Mouse (Mus musculus): ENCODE data around the gene Fam71e1. TPM values are rescaled to one million over a fixed set of nuclear protein-coding genes. Genes with fewer than 3 reads are reported as not detected.

The Fam71e1 gene
- total RNA-seq, 2 experiments from 2014 or later = 27.6 to 33.3 TPM

DNA sequence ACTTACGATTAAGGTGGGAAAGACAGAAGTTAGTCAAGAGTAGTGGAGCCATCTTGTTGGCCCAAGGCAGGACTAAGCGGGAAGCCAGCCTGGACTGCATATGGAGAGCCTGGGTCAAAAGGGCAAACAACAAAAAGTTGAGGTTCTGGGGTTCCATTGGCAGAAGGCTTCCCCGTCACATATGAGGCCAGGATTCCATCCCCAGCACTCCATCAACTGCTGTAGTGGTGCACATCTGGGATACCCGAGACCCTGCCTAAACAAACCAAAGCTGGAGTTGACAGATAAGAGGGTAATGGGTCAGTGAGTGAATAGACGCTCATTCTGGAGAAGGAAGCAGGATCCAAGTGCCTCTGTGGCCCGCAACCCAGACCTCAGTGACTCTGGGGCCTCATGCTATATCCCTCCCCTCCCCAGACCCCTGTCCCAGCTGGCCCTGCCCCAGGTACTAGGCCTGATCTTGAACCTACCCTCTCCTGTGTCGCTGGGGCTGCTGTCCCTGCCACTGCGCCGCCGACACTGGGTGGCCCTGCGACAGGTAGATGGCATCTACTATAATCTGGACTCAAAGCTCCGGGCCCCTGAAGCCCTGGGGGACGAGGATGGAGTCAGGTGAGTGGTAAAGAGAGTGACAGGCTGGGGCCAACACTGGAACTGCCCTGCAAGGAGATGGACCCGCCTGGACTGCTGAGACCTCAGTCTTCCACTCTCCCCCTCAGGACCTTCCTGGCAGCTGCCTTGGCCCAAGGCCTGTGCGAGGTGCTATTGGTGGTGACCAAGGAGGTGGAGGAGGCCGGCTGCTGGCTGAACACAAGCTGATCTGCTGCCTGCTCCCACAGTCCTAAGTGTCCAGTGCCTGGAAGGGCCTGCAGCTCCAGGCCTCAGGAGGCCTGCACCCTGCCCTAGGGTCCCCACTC, 25.4 kb upstream of the Fam71e1 start:
- DNase-seq (ENCODE audit: low spot score in 2 of 2) = peak in 1 of 2 experiments; percentile 22

DNA sequence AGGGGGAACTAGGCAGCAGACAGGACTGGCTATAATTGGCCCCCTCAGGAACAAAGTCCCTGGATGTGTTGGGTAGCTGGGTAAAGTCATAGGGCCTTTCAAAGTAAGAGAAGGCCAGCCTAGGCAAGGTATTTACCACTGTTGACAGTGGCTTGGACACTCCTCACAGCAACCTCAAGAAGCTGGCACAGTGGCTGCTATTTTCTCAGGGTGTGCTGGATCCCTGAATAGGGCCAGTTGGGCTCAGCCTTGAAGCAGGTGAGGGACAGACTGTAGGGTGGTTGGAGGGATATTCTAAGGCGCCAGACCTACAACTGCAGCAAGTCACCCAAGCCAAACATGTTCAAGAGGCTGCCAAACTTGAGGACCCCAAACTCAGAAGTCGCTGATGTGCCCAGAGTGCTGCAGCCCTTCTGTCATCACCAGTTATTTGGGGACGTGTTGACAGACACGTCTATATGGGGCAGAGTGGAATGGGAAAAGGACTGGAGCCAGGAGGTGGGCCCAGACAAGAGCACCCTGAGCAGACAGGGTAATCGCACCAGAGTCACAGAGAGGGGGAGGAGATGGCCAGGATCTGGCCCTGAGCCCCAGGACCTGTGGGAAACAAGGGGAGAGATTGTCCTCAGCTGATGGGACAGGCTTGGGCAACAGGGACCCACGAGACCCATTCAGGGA, 24.4 kb upstream of the Fam71e1 start:
- peak in 1 of 2 experiments; percentile 13 for DNase-seq (ENCODE audit: low spot score in 2 of 2)

DNA sequence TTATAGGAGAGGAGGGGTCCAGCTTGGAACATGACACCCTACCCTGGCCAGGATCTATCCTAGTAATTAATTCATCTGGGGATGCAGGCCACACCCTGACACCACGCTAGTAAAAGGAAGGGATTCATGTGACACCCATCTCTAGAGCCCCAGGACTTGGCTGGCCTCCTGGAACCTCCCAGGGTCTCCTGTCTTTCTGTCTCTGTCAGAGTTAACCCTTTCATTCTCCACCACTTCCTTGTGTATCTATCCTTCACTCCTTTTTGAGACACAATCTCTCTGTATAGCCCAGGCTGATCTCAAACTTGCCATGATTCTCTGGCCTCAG, 23.9 kb upstream of the Fam71e1 start:
- DNase-seq (ENCODE audit: low spot score in 2 of 2) = peak in 1 of 2 experiments; percentile 28

DNA sequence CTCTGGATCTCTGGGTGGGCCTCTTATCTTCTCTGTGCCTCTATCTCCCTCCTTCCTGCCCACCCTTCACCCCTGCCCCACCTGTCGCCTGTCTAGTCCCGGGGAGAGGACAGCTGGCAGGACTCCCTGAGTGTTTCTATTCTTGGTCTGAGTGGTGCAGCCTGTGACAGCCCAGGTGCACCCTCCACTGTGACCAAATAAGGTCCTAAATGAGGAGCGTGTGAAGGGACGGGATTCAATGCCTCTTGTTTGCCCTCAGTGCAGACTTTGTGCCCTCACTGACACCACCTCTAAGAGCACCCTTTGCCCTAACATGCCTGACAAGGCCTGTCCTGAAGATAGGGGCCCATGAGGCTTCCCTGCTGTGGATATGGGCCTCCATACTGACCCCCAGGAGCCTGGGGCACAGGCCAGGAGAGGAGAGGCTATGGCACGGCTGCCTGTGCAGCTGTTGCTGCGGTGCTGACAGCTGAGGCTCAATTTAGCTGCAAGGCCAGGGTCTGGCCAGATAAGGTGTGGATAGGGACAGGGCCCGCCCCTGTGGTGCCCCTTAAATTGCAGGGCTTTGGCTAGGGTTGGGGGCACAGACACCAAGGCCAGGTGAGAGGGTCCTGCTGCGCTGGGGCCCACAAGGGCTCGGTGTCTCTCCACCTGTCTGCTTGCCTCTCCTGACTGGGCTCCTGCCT, 23.3 kb upstream of the Fam71e1 start:
- DNase-seq (ENCODE audit: low spot score in 2 of 2) = peak in 1 of 2 experiments; percentile 14

DNA sequence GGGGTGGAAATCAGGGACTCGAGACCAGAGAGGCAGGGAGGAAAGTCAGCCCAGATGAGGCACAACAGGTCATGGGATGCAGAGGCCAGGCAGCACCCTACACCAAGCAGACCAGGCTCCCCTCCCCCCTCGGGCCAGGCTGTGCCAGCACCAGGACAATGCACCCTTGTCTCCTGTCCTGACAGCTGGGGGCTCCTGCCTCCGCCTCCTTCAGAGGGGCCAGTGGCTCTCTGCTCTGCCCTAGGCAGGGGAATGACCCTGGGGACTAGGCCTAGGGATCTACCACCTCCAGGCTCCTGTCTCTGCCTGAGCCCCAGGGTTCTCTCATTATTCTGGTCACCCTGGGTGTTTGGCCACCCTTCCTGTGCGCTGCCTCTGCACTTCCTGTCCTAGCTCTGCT, 22.0 kb upstream of the Fam71e1 start:
- DNase-seq (ENCODE audit: low spot score in 2 of 2) = peak; percentile 71 to 79

DNA sequence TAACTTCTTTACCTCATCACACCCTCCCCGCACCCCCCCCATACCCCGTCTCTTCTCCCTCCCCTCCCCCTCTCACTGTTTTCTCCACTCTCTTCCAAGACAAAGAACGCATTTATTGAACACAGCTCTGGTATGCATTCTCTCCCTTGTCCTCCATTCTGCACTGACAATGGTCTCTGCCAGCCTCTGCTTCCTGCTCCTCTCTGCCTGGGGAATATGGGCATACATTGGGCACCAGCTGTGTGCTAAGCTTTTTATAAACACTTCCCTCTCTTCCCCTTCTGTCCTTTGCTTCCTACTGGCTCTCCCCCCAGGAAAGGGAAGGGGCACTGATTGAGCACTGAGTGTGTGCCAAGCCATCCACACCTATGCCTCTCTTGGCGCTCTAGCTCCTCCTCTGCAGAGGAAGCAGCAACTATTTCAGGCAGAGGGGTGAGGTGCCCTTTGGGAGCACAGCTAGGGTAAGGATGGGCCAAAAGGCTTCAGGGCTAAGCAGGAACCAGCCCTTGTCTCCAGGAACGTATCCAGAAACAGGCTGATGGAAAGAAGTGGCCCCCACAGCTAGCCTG, 21.3 kb upstream of the Fam71e1 start:
- peak in 1 of 2 experiments; percentile 20 for DNase-seq (ENCODE audit: low spot score in 2 of 2)

DNA sequence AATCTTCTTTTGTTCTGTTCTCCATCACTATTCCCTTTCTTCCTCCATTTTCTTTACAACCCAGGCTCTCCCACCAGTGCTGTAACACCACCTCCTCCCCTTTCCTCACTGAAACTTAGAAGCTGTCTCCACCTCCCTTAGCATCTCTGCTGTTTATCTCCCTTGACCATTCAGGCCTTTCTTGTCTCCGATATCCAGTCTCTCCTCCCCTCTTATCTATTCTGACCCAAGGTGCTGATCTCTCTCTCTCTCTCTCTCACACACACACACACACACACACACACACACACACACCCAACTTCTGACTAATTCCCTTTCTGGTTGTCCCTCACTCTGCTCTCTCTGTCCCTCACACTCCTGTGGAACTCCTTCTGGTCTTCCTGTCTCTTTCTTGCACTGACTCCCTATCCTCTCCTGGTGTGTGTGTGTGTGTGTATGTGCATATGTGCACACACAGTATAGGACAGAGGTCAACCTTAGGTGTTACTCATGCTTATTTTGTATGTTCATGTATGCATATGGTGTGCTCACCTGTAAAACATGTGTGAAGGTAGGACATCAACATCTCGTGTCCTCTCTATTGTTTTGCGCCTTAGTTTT, 13.4 kb upstream of the Fam71e1 start:
- no peak for DNase-seq (ENCODE audit: low spot score in 2 of 2)

DNA sequence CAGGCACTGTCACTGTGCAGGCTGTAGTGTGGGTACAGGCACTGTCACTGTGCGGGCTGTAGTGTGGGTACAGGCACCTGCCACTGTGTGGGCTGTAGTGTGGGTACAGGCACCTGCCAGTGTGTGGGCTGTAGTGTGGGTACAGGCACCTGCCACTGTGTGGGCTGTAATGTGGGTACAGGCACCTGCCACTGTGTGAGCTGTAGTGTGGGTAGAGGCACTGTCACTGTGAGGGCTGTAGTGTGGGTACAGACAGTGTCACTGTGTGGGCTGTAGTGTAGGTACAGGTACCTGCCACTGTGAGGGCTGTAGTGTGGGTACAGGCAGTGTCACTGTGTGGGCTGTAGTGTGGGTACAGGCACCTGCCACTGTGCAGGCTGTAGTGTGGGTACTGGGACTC, 12.3 kb upstream of the Fam71e1 start:
- no peak for DNase-seq (ENCODE audit: low spot score in 2 of 2)

DNA sequence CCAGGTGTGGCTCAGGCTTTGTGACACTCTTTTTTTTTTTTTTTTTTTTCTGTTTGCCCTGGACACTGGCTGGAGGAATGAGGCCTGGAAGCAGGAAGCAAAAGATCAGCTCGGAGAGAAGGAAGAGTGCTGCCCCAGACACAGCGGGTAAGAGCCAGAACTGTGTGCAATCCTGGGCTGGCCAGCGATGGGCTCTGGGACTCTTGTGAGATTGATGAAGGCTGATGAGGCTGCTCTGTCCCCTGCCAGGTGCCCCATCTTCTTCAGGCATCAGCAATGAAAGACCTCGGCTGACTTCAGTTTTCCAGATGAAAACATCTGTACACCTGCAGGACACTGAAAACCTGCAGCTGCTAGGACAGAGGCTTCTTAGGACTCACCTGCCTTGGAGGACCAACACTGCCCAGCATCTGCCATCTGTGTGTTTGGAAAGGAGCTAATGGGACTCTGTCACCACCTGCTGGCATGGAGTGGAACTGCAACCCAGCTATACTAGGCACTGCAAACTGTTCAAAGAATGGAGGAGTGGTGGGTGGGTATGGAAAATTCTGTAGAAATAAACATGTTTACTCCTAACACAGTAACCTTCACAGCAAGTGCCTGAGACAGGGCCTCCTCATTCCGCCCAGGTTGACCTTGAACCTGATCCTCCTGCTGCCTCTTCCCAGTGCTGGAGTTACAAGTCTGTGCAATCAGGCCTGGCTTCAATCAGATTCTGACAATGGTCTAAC, 11.4 kb upstream of the Fam71e1 start:
- DNase-seq (ENCODE audit: low spot score in 2 of 2) = peak; percentile 89 to 90

DNA sequence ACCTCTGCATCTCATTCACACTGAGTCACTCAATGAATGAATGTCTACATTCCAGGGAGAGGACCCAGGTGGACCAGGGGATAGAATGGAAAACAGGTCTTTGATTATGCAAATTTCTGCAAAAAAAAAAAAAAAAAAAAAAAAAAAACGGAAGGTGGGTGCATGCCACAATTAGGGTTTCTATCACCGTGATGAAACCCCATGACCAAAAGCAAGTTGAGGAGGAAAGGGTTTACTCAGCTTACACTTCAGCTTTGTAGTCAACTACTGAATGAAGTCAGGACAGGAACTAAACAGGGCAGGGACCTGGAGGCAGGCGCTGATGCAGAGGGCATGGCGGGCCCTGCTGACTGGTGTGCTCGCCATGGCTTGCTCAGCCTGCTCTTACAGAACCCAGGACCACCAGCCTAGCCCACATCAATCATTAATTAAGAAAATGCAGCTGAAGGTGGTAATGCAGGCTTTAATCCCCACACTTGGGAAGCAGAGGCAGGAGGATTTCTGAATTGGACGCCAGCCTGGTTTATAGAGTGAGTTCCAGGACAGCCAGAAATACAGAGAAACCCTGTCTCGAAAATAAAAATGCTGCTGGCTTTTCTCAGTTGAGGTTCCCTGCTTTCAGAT, 10.7 kb upstream of the Fam71e1 start:
- DNase-seq (ENCODE audit: low spot score in 2 of 2) = peak in 1 of 2 experiments; percentile 7

DNA sequence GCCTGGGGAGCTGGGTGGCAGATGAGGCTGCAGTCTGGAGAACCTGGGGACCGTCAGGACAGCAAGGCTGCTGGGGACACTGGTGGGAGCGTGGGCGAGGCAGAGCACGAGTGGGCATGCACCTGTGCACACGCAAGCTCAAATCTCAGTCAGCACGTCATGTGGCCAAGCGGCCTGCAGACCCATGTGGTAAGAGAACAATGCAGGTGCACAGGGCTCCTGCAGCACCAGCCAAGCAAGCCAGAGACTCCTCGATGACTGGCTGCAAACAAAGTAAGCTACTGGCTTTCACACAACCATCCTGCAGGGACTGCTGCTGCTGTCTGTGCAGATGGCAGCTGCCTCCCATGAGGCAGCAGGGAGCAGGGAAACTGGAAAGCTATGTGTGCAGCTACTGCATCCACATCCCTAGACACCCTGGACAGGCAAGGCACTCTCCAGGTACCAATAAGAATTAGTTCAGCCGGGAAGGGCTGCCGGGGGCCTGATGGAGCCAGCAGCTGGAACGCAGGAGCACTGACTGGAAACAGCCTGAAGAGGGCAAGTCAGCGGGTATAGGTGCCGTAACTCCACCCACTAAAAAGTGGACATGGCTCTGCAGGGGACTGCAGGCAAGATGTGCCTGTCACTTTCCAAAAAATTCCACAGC, 9.3 kb upstream of the Fam71e1 start:
- DNase-seq (ENCODE audit: low spot score in 2 of 2) = no peak

DNA sequence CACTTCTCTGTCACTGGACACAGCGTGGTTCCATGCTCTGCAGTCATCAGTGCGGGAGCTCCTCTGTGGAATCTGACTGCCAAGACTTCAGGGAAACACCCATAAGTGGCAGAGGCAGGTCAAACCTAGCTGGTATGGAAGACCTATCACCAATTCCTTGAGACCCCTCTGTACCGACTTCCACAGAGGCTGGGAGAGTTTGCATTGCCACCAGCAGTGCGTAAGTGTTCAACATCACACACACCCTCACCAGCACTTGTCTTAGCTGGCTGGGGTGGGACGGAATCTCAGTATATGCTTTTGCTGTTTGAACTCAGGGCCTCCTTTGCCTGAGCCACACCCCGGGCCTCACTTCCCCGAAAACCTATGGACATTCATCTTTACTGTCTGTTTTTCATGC, 8.4 kb upstream of the Fam71e1 start:
- DNase-seq (ENCODE audit: low spot score in 2 of 2) = no peak

DNA sequence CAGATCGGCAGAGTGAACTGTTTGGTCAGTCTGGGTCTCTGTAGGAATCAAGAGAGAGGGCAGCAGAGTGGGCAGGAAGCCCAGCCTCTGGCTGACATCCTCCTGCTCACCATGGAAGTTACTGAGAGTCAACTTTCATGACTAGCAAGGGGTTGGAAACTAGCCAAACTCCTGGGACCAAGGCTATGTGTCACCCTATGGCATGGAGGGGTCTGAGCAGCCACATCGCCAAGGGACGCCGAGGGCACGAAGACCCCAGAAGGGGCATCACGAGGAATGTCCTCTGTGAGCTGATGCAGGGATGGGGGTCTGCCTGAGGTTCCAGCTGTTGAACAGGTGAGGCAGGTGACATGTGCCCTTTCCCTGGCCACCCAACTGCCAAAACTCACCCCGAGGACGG, 7.8 kb upstream of the Fam71e1 start:
- DNase-seq (ENCODE audit: low spot score in 2 of 2) = no peak

DNA sequence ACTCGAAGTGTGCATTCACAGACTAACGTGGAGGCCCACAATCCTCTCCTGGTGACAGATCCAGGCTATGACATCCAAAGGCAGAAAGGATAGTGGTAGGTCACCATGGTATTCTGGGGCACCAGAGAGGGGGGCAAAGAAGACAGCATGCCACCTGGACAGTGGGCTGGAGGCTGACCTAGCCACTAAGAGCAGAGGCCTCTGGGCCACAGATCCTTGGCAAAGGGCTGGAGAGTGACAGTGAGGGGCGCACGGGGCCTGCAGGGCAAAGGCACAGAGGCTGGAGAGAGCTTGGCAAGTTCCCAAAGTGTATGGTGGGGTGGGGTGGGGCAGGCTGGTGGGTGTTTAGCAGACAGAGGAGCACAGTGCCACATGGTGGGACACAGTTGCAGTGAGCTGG, 6.1 kb upstream of the Fam71e1 start:
- DNase-seq (ENCODE audit: low spot score in 2 of 2) = no peak

DNA sequence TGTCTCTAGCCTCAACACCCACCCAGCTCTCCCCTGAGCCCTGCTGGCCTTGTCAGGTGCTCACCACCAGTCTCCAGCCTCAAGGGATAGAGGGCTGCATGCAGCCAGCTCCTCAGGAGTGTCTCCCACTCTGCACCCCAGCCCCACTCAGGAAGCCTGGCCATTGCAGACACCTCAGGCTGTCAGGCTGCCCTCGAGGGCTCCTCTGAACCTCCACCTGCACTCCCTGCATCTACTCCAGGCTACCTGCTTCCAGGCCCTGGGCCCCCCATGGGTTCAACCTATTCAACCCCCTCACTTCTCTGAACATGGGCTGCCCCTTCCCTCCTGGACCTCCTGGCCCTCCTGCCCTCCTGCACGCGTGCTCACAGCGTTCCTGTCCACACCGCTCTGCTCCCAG, 5.0 kb upstream of the Fam71e1 start:
- DNase-seq (ENCODE audit: low spot score in 2 of 2) = no peak

DNA sequence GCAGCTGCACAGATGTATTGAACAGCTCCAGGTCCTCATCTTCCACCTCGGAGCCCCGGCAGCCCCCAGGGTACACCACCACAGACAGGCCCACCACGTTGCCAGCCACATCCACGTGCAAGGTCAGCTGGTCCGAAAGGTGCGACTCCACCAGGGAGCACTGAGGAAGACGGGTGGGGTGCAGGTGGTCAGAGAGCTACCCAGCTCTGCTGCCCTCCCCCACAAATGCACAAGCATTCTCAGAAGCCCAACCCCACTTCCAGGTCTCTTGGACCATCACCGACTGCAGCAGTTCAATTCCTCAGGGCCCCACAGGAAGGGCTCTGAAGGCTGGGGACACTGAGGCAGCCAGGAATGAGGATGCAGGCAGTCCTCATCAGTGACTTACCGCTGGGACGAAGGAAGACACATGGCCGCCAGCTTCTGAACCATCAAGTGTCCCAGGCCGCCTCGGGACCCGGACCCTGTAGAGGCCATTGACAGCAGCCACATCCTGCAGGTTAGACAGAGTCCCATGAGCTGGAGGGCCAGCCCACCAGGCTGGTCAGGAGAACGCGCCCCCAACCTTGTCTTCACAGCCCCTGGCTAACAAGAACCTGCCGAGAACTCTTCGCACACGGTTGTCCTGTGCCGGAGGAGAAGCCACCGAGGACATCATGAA, 4.1 kb upstream of the Fam71e1 start:
- no peak for DNase-seq (ENCODE audit: low spot score in 2 of 2)

DNA sequence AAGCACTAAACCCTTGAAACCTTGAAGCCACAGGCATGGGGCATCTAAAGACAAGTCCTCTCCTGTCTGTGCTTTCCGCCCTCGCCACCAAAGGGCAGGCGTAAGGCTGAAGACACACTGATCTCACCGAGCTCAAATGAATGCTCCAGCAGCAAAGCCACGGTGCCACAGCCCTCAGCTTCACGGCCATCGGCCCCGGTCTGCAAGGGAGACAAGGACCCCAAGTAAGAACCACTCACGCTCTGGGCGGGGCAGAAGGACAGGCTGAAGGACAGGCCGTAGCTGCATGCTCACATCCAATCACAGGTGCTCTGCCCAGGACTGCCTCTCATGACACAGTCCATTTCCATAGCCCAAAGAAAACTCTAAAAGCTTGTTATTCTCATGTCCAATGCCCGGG, 1.7 kb upstream of the Fam71e1 start:
- no peak for DNase-seq (ENCODE audit: low spot score in 2 of 2)

DNA sequence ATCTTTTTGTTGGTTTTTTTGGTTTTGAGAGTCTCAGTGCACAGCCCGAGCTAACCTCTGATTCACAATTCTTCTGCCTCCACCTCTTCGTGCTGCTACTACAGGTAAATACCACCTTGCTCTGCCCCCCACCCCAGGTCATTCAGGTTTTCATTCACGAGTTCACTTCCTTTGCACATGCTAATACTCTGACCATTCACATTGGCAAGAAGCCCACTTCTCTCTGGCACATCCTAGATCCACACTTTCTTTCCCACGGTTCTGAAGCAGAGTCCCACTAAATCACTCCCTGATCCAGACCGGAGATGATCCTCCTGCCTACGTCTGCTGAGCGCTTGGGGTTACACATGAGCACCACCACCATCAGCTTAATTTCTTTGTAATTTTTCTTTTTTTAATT, 1.3 kb upstream of the Fam71e1 start:
- DNase-seq (ENCODE audit: low spot score in 2 of 2) = no peak

DNA sequence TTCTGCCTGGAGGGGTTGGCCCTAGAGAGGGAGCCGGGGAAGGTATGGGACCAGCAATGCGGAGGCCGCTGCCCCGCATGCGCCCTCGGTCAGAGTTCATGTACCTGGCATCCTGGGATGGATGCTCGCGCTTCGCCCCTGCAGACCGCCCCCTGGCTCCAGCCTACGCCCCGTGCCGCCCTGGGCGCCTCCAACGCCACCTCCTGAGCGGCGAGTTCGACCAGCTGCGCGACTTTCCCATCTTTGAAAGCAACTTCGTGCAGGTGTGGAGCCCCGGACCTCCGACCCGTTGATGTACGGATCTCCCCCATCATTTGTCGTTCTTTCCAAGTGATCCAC, 359 bp downstream of the Fam71e1 start:
- DNase-seq (ENCODE audit: low spot score in 2 of 2) = no peak
